Mouse (Mus musculus) myocyte (in vitro differentiated cells): ENCODE results near the gene Jmjd7. TPM values are rescaled to one million over a fixed set of nuclear protein-coding genes. Genes with fewer than 3 reads are reported as not detected.

Experiments
- H3K27me3 ChIP-seq: one replicate; pipeline ENCODE4 v1.6.1; 2011; ENCODE audit not compliant: control insufficient read depth, insufficient read depth, insufficient read length
- H3K36me3 ChIP-seq: one replicate; pipeline ENCODE4 v1.6.1; 2011; ENCODE audit not compliant: control insufficient read depth, insufficient read depth
- H3K4me2 ChIP-seq: one replicate; pipeline ENCODE4 v1.6.1; 2011; ENCODE audit warnings: low read depth, control low read depth
- H3K4me3 ChIP-seq: one replicate; pipeline ENCODE4 v1.5.1; 2011; ENCODE audit warnings: mild to moderate bottlenecking, control low read depth, moderate library complexity
- H3K79me2 ChIP-seq: one replicate; pipeline ENCODE4 v1.6.1; 2011; ENCODE audit not compliant: control insufficient read depth, insufficient read depth
- H3ac ChIP-seq: one replicate; pipeline ENCODE4 v1.6.1; 2011; ENCODE audit not compliant: control insufficient read depth, insufficient read length
- CEBPB ChIP-seq: IDR thresholded peaks from 2 replicates; pipeline ENCODE4 v1.6.1; 2011; ENCODE audit warnings: mild to moderate bottlenecking, moderate library complexity; ENCODE audit not compliant: poor library complexity, insufficient read depth, severe bottlenecking
- E2F4 ChIP-seq: IDR thresholded peaks from one replicate; pipeline ENCODE4 v1.6.1; 2011; ENCODE audit warnings: mild to moderate bottlenecking, control low read depth, moderate library complexity; ENCODE audit not compliant: insufficient read depth
- MAX ChIP-seq: IDR thresholded peaks from one replicate; pipeline ENCODE4 v1.6.1; 2011; ENCODE audit warnings: low read depth, mild to moderate bottlenecking, control low read depth
- MYOD1 ChIP-seq, 3 experiments: IDR thresholded peaks; one replicate each; pipeline ENCODE4 v1.6.1; 2011; ENCODE audit warnings: control low read depth in 2 of 3, low read depth in 2 of 3, mild to moderate bottlenecking in 2 of 3, moderate library complexity in 1 of 3; ENCODE audit not compliant: insufficient read length in 2 of 3, control insufficient read depth in 1 of 3
- MYOG ChIP-seq, 3 experiments: IDR thresholded peaks; one replicate each; pipeline ENCODE4 v1.6.1; 2011; ENCODE audit warnings: control low read depth in 2 of 3, low read depth in 2 of 3, mild to moderate bottlenecking in 2 of 3; ENCODE audit not compliant: insufficient read length in 2 of 3, control insufficient read depth in 1 of 3, insufficient read depth in 1 of 3
- POLR2A ChIP-seq: IDR thresholded peaks from one replicate; pipeline ENCODE4 v1.6.1; 2011; ENCODE audit warnings: low read depth, mild to moderate bottlenecking, control low read depth, moderate library complexity; ENCODE audit not compliant: insufficient read length
- POLR2AphosphoS2 ChIP-seq: IDR thresholded peaks from one replicate; pipeline ENCODE4 v1.6.1; 2011; ENCODE audit warnings: low read depth, control low read depth; ENCODE audit not compliant: insufficient read length
- REST ChIP-seq: IDR thresholded peaks from one replicate; pipeline ENCODE4 v1.6.1; 2011; ENCODE audit warnings: mild to moderate bottlenecking, control low read depth, moderate library complexity; ENCODE audit not compliant: insufficient read depth, insufficient read length
- SRF ChIP-seq: IDR thresholded peaks from one replicate; pipeline ENCODE4 v1.6.1; 2011; ENCODE audit warnings: low read depth; ENCODE audit not compliant: control insufficient read depth, insufficient read length
- TCF12 ChIP-seq: IDR thresholded peaks from one replicate; pipeline ENCODE4 v1.6.1; 2011; ENCODE audit warnings: mild to moderate bottlenecking, control low read depth; ENCODE audit not compliant: poor library complexity, insufficient read depth, severe bottlenecking
- TCF3 ChIP-seq: IDR thresholded peaks from one replicate; pipeline ENCODE4 v1.6.1; 2011; ENCODE audit warnings: low read depth, control low read depth; ENCODE audit not compliant: insufficient read length
- USF1 ChIP-seq: IDR thresholded peaks from one replicate; pipeline ENCODE4 v1.6.1; 2011; ENCODE audit warnings: low read depth, mild to moderate bottlenecking, control low read depth, moderate library complexity
- polyA plus RNA-seq: library from polyadenylated mRNA; unstranded; fragments of >200 nt; fragmentation: generic; extraction: Trizol; gene quantifications from one replicate; pipeline ENCODE4 v1.2.1, GENCODE M21; 2012; ENCODE audit warnings: missing spikeins

Gene Jmjd7
- polyA plus RNA-seq, 1 experiment, result 10.7 TPM

DNA sequence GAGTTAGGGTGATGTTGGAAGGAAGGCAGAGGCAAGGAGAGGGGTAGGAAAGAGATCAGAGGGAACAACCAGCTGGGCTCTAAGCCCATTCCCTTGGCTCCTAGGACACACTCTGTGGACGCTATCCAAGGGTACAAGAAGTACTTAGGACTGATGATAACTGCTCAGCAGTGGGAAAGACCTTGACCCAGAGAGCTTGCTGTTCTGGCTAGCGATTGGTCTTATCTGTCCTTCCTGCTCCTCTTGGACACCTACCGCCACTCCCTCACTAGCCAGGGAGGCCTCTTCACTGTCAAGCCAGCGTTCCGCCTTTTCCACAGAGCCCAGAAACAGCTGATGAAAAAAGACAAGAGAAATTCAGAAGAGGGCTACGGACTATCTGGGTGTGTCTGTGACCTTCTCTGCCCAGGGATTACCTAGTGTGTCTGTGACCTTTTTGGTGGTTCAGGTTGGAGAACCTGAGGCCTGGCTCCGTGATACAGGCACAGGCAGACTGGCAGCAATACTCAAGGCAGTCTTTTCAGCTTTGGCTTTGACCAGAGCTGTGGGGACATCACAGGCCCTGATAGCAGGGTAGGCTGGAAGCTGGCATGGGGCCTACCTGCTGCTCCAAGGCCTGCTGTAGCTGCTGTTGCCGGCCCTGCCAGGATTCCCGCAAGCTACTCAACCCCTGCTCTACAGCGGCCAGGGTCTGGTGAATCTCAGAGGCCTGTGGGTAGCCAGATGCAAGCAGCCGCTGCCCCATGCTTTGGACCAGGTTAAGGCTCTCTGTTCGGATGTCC is 27.7 kb downstream of the Jmjd7 start:
- H3K4me3 ChIP-seq, result no peak overlapping the region
- H3K27me3 ChIP-seq, result peaks cover 42% of the 10 kb centered on the region
- H3K36me3 ChIP-seq, result no peaks in the 10 kb centered on the region
- no peak overlapping the region for H3K4me2 ChIP-seq
- no peaks in the 10 kb centered on the region for H3K79me2 ChIP-seq
- H3ac ChIP-seq, result no peak overlapping the region
- TF ChIP-seq REST, result no peak
- TF ChIP-seq SRF, result no peak
- TF ChIP-seq POLR2A, result no peak
- no peak for TF ChIP-seq E2F4
- no peak for TF ChIP-seq TCF3
- no peak for TF ChIP-seq POLR2AphosphoS2
- no peak for TF ChIP-seq CEBPB
- no peak for TF ChIP-seq MYOD1 (IDR thresholded peaks at IDR 0.05; ENCODE audit: control insufficient read depth in 1 of 3, insufficient read length in 2 of 3, low read depth in 2 of 3)
- TF ChIP-seq MAX, result no peak
- no peak for TF ChIP-seq TCF12
- TF ChIP-seq USF1, result no peak
- no peak for TF ChIP-seq MYOG (IDR thresholded peaks at IDR 0.05; ENCODE audit: control insufficient read depth in 1 of 3, insufficient read depth in 1 of 3, insufficient read length in 2 of 3, low read depth in 2 of 3)

- no peaks in the 10 kb centered on the region for H3K36me3 ChIP-seq
- no peaks in the 10 kb centered on the region for H3K79me2 ChIP-seq
- no peak overlapping the region for H3K4me2 ChIP-seq
- peaks cover 39% of the 10 kb centered on the region for H3K27me3 ChIP-seq
- H3ac ChIP-seq, result no peak overlapping the region
- H3K4me3 ChIP-seq, result no peak overlapping the region
- TF ChIP-seq USF1 (no peak), POLR2AphosphoS2 (no peak), MAX (no peak), SRF (no peak), POLR2A (no peak), REST (no peak), TCF3 (no peak), MYOG (IDR thresholded peaks at IDR 0.05; ENCODE audit: control insufficient read depth in 1 of 3, insufficient read depth in 1 of 3, insufficient read length in 2 of 3, low read depth in 2 of 3) (no peak), CEBPB (no peak), TCF12 (no peak), MYOD1 (IDR thresholded peaks at IDR 0.05; ENCODE audit: control insufficient read depth in 1 of 3, insufficient read length in 2 of 3, low read depth in 2 of 3) (no peak), E2F4 (no peak)
These were observed 28.6 kb downstream of the Jmjd7 start for GRCm38 (mm10) chr2:120055923-120056322.

DNA sequence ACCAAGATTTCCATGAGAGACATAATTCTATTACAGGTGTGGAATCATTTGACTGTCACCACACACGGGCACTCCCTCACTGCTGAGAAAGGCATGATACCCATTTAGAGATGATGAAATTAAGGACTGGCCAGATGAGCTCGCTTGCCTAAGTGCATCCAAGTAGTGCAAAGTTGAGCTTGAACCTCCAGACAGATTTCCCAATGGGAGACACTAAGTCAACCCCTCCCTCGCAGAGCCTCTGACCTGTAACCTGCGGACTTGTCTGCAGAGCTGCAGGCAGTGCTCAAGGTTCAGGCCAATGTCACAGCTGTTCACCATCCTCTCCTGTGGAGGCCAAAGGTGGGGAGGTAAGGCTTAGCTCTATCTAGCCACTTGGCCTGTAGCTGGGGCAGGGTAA is 31.5 kb downstream of the Jmjd7 start:
- no peaks in the 10 kb centered on the region for H3K36me3 ChIP-seq
- H3K27me3 ChIP-seq, result peaks cover 32% of the 10 kb centered on the region
- TF ChIP-seq MYOD1 (IDR thresholded peaks at IDR 0.05; ENCODE audit: control insufficient read depth in 1 of 3, insufficient read length in 2 of 3, low read depth in 2 of 3) (no peak), USF1 (no peak), POLR2A (no peak), REST (no peak), POLR2AphosphoS2 (no peak), E2F4 (no peak), TCF3 (no peak)
- no peak overlapping the region for H3K4me3 ChIP-seq
- H3K79me2 ChIP-seq, result no peaks in the 10 kb centered on the region
- no peak overlapping the region for H3K4me2 ChIP-seq
- H3ac ChIP-seq, result no peak overlapping the region

- no peak for TF ChIP-seq CEBPB
- TF ChIP-seq REST, result no peak
- no peak for TF ChIP-seq MYOG (IDR thresholded peaks at IDR 0.05; ENCODE audit: control insufficient read depth in 1 of 3, insufficient read depth in 1 of 3, insufficient read length in 2 of 3, low read depth in 2 of 3)
- TF ChIP-seq POLR2AphosphoS2, result no peak
- TF ChIP-seq MYOD1 (IDR thresholded peaks at IDR 0.05; ENCODE audit: control insufficient read depth in 1 of 3, insufficient read length in 2 of 3, low read depth in 2 of 3), result no peak
- no peaks in the 10 kb centered on the region for H3K79me2 ChIP-seq
- H3K4me3 ChIP-seq, result no peak overlapping the region
- no peak overlapping the region for H3ac ChIP-seq
- peaks cover 32% of the 10 kb centered on the region for H3K27me3 ChIP-seq
- no peak overlapping the region for H3K4me2 ChIP-seq
- H3K36me3 ChIP-seq, result no peaks in the 10 kb centered on the region
These were observed 32.2 kb downstream of the Jmjd7 start for GRCm38 (mm10) chr2:120059466-120059865.

DNA sequence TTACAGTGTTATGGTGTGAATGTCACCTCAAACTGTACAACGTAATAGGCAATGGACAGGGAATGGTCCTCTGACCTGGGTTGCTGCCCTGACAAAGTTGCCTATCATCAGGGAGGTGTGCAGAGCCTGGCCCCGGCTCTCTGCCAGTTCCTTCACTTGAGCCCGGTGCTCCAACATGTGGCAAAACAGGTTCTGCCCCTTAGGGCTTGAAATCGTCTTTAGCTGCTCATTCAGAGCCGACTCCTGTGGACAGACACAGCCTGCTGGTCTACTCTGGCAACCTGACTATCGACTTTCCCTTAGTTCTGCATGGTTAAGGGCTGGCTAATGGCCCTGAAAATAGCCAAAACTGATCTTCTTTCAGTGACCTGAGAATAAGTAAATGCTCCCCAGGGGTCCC is 32.9 kb downstream of the Jmjd7 start:
- H3K27me3 ChIP-seq, result peaks cover 32% of the 10 kb centered on the region

More for the DNA sequence above, 32.9 kb downstream of the Jmjd7 start:
- H3ac ChIP-seq, result no peak overlapping the region
- no peak overlapping the region for H3K4me2 ChIP-seq
- no peaks in the 10 kb centered on the region for H3K36me3 ChIP-seq
- H3K4me3 ChIP-seq, result no peak overlapping the region
- TF ChIP-seq SRF (no peak), USF1 (no peak), E2F4 (no peak), CEBPB (no peak), REST (no peak)
- H3K79me2 ChIP-seq, result no peaks in the 10 kb centered on the region
